Mouse (Mus musculus): ENCODE data around the gene Mrpl42. TPM values are rescaled to one million over a fixed set of nuclear protein-coding genes. Genes with fewer than 3 reads are reported as not detected.

Mrpl42 gene
- polyA plus RNA-seq, 1 experiment from 2014 or later, result 311 TPM

DNA sequence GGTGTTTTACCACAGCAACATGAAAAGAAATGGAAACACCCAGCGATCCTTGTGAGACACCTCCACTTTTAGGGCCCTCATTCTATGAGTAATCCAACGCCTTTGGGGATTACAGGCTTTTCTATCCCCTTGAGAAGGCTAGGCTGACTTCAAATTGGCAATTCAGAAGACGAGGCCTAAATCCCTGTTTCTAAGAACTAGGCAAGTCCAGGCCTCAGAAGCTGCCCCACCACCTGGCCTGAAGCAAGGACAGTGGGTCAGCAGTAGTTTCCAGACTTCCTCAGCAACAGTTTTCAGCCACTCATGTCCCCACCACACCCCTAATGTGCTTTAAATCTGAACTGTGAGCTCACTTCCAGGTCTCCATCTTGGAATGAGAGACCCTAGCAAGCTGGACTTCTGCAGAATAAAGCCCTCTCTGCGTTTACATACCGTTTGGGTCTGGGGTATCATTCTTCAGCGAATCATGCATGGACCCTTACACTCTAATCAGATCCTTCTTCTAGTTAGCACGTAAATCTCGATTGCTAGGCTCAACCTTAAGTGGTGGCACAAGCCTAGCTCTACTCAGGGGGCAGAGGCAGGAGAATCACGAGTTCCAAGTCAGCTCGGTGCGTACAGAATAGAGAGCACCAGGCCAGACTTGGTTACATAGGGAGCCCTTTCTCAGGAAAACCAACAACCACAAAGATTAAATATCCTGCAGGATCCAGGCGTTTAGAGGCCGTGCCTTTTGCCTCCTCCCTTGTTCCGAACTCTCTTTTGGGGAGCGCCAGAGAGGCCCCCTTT, 12.2 kb upstream of the Mrpl42 start:
- peaks cover 16% of the 10 kb centered on the region for H3K4me1 ChIP-seq
- 35% methylated on average over 15 of the region's 15 CpGs for WGBS
- H3K36me3 ChIP-seq, result no peaks in the 10 kb centered on the region
- 0 out of 2 replicates have a peak, but pooled peaks have one; percentile 18 for ATAC-seq (ENCODE audit: insufficient number of reproducible peaks, insufficient read depth, low FRiP score, low TSS enrichment)
- peak overlapping the region; percentile 58 for H3K4me2 ChIP-seq (replicated peaks)
- H3K4me3 ChIP-seq, result peak overlapping the region; percentile 96
- H3K27me3 ChIP-seq, result no peaks in the 10 kb centered on the region
- H3K9me3 ChIP-seq, result no peaks in the 10 kb centered on the region; the same call in 1 of the 2 replicates
- peak overlapping the region; percentile 60 for H3K9ac ChIP-seq
- H3K27ac ChIP-seq, result peak overlapping the region; percentile 98

DNA sequence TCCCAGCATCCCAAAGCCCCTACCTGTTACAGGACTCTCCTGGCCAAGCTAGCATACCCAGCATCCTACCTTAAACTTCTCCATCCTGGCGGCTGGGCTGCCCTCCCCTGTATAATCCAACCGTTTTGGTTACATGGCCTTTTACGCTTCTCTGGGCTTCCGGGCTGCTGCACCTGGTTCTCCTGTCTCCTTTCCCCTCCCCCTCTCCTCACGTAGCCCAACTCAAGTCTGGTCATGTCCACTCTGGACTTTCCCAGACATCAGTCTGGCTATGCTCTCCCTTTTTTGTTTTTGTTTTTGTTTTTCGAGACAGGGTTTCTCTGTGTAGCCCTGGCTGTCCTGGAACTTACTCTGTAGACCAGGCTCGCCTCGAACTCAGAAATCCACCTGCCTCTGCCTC, 10.9 kb upstream of the Mrpl42 start:
- no peaks in the 10 kb centered on the region for H3K27me3 ChIP-seq
- H3K27ac ChIP-seq, result no peak overlapping the region
- no peak overlapping the region for H3K4me2 ChIP-seq (replicated peaks)
- no peak overlapping the region for H3K9ac ChIP-seq
- no peaks in the 10 kb centered on the region; the same call in 1 of the 2 replicates for H3K9me3 ChIP-seq
- no peak overlapping the region for H3K4me3 ChIP-seq
- ATAC-seq (ENCODE audit: insufficient number of reproducible peaks, insufficient read depth, low FRiP score, low TSS enrichment), result no peak
- H3K4me1 ChIP-seq, result peaks cover 14% of the 10 kb centered on the region
- H3K36me3 ChIP-seq, result no peaks in the 10 kb centered on the region
- 76% methylated on average over 8 of the region's 8 CpGs for WGBS

DNA sequence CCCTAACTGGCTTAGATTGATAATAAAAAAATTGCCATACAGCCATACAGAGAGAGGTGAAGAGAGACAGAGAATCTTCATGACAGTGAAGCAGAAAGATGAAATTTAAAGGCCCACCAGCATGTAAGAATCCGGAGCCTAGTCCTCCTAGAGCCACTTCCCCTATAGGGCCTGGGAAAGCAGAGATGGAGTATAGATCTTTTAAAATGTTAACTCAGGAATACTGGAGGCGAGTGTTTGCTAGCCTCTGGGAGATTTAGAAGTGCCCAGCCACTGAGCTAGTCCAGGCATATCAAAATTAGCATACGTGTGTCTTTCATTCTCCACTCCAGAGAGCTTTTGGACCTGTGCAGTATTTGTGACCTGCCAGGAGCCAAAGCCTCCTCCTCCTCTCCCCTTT, 7.5 kb upstream of the Mrpl42 start:
- no peaks in the 10 kb centered on the region; the same call in 1 of the 2 replicates for H3K9me3 ChIP-seq
- H3K27ac ChIP-seq, result no peak overlapping the region
- no peaks in the 10 kb centered on the region for H3K27me3 ChIP-seq
- H3K4me3 ChIP-seq, result no peak overlapping the region
- ATAC-seq (ENCODE audit: insufficient number of reproducible peaks, insufficient read depth, low FRiP score, low TSS enrichment), result no peak
- H3K4me2 ChIP-seq (replicated peaks), result no peak overlapping the region
- H3K9ac ChIP-seq, result no peak overlapping the region
- peaks cover 6% of the 10 kb centered on the region; the same call in 1 of the 2 replicates for H3K4me1 ChIP-seq
- WGBS, result 78% methylated on average over 3 of the region's 3 CpGs
- no peaks in the 10 kb centered on the region for H3K36me3 ChIP-seq

DNA sequence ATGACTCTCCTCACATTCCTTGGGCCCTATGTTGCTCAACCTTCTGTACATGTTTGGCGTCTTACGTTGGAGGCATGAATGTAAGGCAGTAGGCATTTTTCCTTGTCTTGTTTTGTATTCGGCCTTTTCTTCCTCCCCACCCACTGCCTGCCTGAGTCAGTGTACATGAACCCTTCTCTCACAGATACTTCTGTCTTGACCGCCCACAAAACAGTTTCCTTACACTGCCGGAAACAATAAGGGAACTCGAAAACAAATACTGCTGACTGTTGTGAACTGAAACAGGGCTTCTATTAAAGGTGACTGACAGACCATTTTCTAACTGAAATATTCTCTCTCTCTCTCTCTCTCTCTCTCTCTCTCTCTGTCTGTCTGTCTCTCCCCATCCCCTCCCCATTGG, 7.1 kb upstream of the Mrpl42 start:
- Histone ChIP-seq H3K27me3 (no peaks in the 10 kb centered on the region), H3K4me2 (replicated peaks) (no peak overlapping the region), H3K4me3 (no peak overlapping the region), H3K27ac (no peak overlapping the region), H3K4me1 (peaks cover 1% of the 10 kb centered on the region; the same call in 1 of the 2 replicates), H3K9ac (no peak overlapping the region), H3K36me3 (no peaks in the 10 kb centered on the region), H3K9me3 (no peaks in the 10 kb centered on the region; the same call in 1 of the 2 replicates)
- no peak for ATAC-seq (ENCODE audit: insufficient number of reproducible peaks, insufficient read depth, low FRiP score, low TSS enrichment)
- WGBS, result 73% methylated on average over 6 of the region's 6 CpGs

- Histone ChIP-seq H3K27me3 (no peaks in the 10 kb centered on the region), H3K4me2 (replicated peaks) (no peak overlapping the region), H3K4me3 (no peak overlapping the region), H3K36me3 (no peaks in the 10 kb centered on the region), H3K4me1 (no peaks in the 10 kb centered on the region), H3K9me3 (no peaks in the 10 kb centered on the region; the same call in 1 of the 2 replicates), H3K27ac (no peak overlapping the region), H3K9ac (no peak overlapping the region)
- WGBS, result 79% methylated on average over 8 of the region's 8 CpGs
- no peak for ATAC-seq (ENCODE audit: insufficient number of reproducible peaks, insufficient read depth, low FRiP score, low TSS enrichment)
Measured at GRCm38 (mm10) chr10:95508126-95508525, 6.4 kb upstream of the Mrpl42 start.

DNA sequence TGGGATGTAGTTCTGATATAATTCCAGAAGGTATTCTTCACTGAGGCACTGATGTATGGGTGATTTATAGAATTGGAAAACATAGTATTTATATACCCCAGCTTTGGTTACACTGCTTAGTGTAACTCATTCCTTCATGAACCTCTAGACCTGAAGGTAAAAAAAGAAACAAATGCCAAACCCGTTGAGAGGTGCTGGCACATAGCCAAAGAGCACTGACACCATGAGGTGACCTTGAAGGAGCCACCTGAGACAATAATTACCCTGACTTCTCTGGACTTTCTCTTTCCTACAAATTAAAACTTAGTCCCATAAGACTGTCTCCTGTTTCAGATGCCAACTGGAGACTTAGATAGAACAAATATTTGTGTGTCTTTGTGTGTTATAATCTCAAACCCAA, 2.6 kb upstream of the Mrpl42 start:
- no peak overlapping the region for H3K4me3 ChIP-seq
- 15% methylated on average over 1 of the region's 1 CpGs for WGBS
- ATAC-seq (ENCODE audit: insufficient number of reproducible peaks, insufficient read depth, low FRiP score, low TSS enrichment), result no peak
- no peaks in the 10 kb centered on the region for H3K27me3 ChIP-seq
- no peaks in the 10 kb centered on the region for H3K9me3 ChIP-seq
- no peaks in the 10 kb centered on the region for H3K36me3 ChIP-seq
- no peak overlapping the region for H3K27ac ChIP-seq
- no peak overlapping the region for H3K9ac ChIP-seq
- H3K4me2 ChIP-seq (replicated peaks), result no peak overlapping the region
- H3K4me1 ChIP-seq, result peaks cover 7% of the 10 kb centered on the region; the same call in 1 of the 2 replicates

DNA sequence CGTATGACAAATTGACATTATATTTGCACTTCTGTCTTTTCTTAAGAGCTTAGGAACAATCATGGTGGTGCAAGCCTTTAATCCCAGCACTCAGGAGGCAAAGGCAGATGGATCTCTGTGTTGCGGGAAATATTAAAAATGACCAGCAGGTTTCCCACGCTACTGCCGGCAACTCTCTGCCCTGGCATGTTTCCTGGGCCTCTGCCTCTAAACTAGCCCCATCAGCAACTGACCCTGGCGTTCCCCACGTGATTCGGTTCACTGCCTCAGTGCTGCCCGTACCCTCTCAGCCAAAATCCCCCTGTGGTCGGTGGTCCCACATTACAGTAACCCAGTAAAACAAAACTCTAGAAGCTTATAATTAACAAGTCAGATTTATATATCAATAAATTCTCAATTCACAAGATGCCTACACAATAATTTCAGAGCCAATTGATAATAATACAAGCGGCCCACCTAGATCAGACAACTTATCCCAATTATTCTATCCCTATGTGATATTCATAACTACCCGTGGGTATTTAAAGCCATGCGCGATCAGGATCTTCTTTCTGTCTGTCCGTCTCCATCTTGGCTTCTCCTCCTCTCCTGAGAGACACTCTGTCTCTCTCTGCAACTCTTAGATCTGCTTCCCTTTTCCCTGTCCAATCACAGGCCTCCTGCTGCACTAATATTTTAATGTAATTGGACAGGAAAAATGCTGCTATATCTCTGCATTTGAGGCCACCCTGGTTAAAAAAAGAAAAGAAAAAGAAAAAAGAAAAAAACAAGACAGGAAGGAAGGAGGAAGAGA, 1.9 kb upstream of the Mrpl42 start:
- 88% methylated on average over 14 of the region's 14 CpGs for WGBS
- no peaks in the 10 kb centered on the region for H3K27me3 ChIP-seq

GRCm38 (mm10) chr10:95501033-95501432, 707 bp downstream of the Mrpl42 start:
- ATAC-seq (ENCODE audit: insufficient number of reproducible peaks, insufficient read depth, low FRiP score, low TSS enrichment), result no peak
- no peaks in the 10 kb centered on the region for H3K27me3 ChIP-seq
- H3K4me1 ChIP-seq, result peaks cover 7% of the 10 kb centered on the region; the same call in 1 of the 2 replicates
- H3K9ac ChIP-seq, result peak overlapping the region; percentile 78
- 2% methylated on average over 7 of the region's 7 CpGs for WGBS
- H3K4me2 ChIP-seq (replicated peaks), result peak overlapping the region; percentile 59
- H3K36me3 ChIP-seq, result peaks cover 12% of the 10 kb centered on the region
- peak overlapping the region; percentile 73 for H3K4me3 ChIP-seq
- H3K27ac ChIP-seq, result peak overlapping the region; percentile 85; the same call in 1 of the 2 replicates
- H3K9me3 ChIP-seq, result no peaks in the 10 kb centered on the region

More for the DNA sequence above, 1.9 kb upstream of the Mrpl42 start:
- Histone ChIP-seq H3K4me3 (no peak overlapping the region), H3K9ac (no peak overlapping the region), H3K9me3 (no peaks in the 10 kb centered on the region), H3K4me2 (replicated peaks) (no peak overlapping the region), H3K4me1 (peaks cover 7% of the 10 kb centered on the region; the same call in 1 of the 2 replicates), H3K27ac (no peak overlapping the region), H3K36me3 (no peaks in the 10 kb centered on the region)
- ATAC-seq (ENCODE audit: insufficient number of reproducible peaks, insufficient read depth, low FRiP score, low TSS enrichment), result no peak

GRCm38 (mm10) chr10:95494268-95494667, 7.5 kb downstream of the Mrpl42 start:
- Histone ChIP-seq H3K36me3 (peaks cover 62% of the 10 kb centered on the region), H3K4me2 (replicated peaks) (no peak overlapping the region), H3K27ac (no peak overlapping the region), H3K27me3 (no peaks in the 10 kb centered on the region), H3K9me3 (no peaks in the 10 kb centered on the region), H3K9ac (no peak overlapping the region), H3K4me3 (no peak overlapping the region), H3K4me1 (no peaks in the 10 kb centered on the region)
- ATAC-seq (ENCODE audit: insufficient number of reproducible peaks, insufficient read depth, low FRiP score, low TSS enrichment), result no peak
- 96% methylated on average over 5 of the region's 5 CpGs for WGBS

DNA sequence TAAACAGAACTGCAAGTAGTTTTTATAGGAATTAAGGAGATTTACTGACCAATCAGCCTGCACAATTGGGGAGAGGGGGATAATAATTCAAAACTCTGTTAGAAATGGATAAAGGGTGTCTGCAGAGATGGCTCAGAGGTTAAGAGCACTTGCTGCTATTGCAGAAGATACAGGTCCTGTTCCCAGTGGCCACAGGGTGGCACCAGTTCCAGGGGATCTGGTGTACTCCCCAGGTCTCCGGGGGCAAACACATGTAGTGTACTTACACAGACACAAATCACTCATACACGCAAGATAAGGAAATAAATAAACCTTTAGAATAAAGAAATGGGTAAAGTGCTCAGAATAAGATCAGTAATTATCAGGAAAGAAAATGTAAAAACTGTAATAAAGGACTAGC, 12.1 kb downstream of the Mrpl42 start:
- Histone ChIP-seq H3K4me2 (replicated peaks) (no peak overlapping the region), H3K9ac (no peak overlapping the region), H3K9me3 (no peaks in the 10 kb centered on the region), H3K36me3 (peaks cover 81% of the 10 kb centered on the region), H3K4me1 (no peaks in the 10 kb centered on the region), H3K27me3 (no peaks in the 10 kb centered on the region), H3K27ac (no peak overlapping the region), H3K4me3 (no peak overlapping the region)
- ATAC-seq (ENCODE audit: insufficient number of reproducible peaks, insufficient read depth, low FRiP score, low TSS enrichment), result no peak
- WGBS, result 86% methylated on average over 2 of the region's 2 CpGs

- ATAC-seq (ENCODE audit: insufficient number of reproducible peaks, insufficient read depth, low FRiP score, low TSS enrichment), result no peak
- H3K4me2 ChIP-seq (replicated peaks), result no peak overlapping the region
- no peaks in the 10 kb centered on the region for H3K4me1 ChIP-seq
- H3K27me3 ChIP-seq, result no peaks in the 10 kb centered on the region
- H3K9ac ChIP-seq, result no peak overlapping the region
- H3K27ac ChIP-seq, result no peak overlapping the region
- no peaks in the 10 kb centered on the region for H3K9me3 ChIP-seq
- 84% methylated on average over 11 of the region's 11 CpGs for WGBS
- peaks cover 14% of the 10 kb centered on the region; the same call in 1 of the 2 replicates for H3K36me3 ChIP-seq
- no peak overlapping the region for H3K4me3 ChIP-seq
Measured at GRCm38 (mm10) chr10:95477516-95477915, 24.2 kb downstream of the Mrpl42 start.

Measured in embryonic facial prominence, embryonic 12.5 days (tissue).